Mouse (Mus musculus) liver, embryonic 13.5 days (tissue): ENCODE data around the gene Pkn2. TPM values are rescaled to one million over a fixed set of nuclear protein-coding genes. Genes with fewer than 3 reads are reported as not detected.

Experiments used
- ATAC-seq: fragments of 200-750 bp; cut with Nextera tagmentation; 2 replicates; pipeline ENCODE4 v1.8.0; 2017; ENCODE audit warnings: low read depth, mild to moderate bottlenecking, moderate number of reproducible peaks, moderate library complexity
- DNase-seq: peaks from one replicate; pipeline ENCODE4 v3.0.0; 2022
- H3K27ac ChIP-seq: fragments of 300-500 bp; sonication (generic); 2 replicates; pipeline ENCODE4 v1.5.1; 2015; ENCODE audit warnings: moderate library complexity, mild to moderate bottlenecking, inconsistent platforms
- H3K27me3 ChIP-seq: fragments of 300-500 bp; sonication (generic); 2 replicates; pipeline ENCODE4 v1.6.1; 2015; ENCODE audit warnings: mild to moderate bottlenecking, inconsistent platforms
- H3K36me3 ChIP-seq: fragments of 300-500 bp; sonication (generic); 2 replicates; pipeline ENCODE4 v1.6.1; 2015; ENCODE audit warnings: mild to moderate bottlenecking, inconsistent platforms
- H3K4me1 ChIP-seq: fragments of 300-500 bp; sonication (generic); replicated peaks from 2 replicates; pipeline ENCODE4 v1.6.1; 2015; ENCODE audit warnings: inconsistent platforms
- H3K4me2 ChIP-seq: fragments of 300-500 bp; sonication (generic); 2 replicates; pipeline ENCODE4 v1.6.1; 2015; ENCODE audit warnings: inconsistent platforms, mild to moderate bottlenecking, moderate library complexity
- H3K4me3 ChIP-seq: fragments of 300-500 bp; sonication (generic); replicated peaks from 2 replicates; pipeline ENCODE4 v1.5.1; 2015; ENCODE audit warnings: mild to moderate bottlenecking, inconsistent platforms
- H3K9ac ChIP-seq: fragments of 300-500 bp; sonication (generic); 2 replicates; pipeline ENCODE4 v1.6.1; 2015; ENCODE audit warnings: mild to moderate bottlenecking, inconsistent platforms
- H3K9me3 ChIP-seq: fragments of 300-500 bp; sonication (generic); replicated peaks from 2 replicates; pipeline ENCODE4 v1.6.1; 2016; ENCODE audit warnings: inconsistent platforms
- WGBS: fragments of 180-500 bp; shearing (Covaris S2); methylation state at CpG from one replicate; pipeline ENCODE4 v1.1.7; 2015; ENCODE audit not compliant: insufficient replicate concordance; 5-methylcytosine and 5-hydroxymethylcytosine counted together
- polyA plus RNA-seq: library from polyadenylated mRNA; unstranded; fragments of >200 nt; fragmentation: Nextera tagmentation; extraction: Ambion mirVana; gene quantifications from 2 replicates; pipeline ENCODE4 v1.2.1, GENCODE M21; 2015

The Pkn2 gene
- polyA plus RNA-seq = 34.9 and 37.3 TPM in 2 replicates

DNA sequence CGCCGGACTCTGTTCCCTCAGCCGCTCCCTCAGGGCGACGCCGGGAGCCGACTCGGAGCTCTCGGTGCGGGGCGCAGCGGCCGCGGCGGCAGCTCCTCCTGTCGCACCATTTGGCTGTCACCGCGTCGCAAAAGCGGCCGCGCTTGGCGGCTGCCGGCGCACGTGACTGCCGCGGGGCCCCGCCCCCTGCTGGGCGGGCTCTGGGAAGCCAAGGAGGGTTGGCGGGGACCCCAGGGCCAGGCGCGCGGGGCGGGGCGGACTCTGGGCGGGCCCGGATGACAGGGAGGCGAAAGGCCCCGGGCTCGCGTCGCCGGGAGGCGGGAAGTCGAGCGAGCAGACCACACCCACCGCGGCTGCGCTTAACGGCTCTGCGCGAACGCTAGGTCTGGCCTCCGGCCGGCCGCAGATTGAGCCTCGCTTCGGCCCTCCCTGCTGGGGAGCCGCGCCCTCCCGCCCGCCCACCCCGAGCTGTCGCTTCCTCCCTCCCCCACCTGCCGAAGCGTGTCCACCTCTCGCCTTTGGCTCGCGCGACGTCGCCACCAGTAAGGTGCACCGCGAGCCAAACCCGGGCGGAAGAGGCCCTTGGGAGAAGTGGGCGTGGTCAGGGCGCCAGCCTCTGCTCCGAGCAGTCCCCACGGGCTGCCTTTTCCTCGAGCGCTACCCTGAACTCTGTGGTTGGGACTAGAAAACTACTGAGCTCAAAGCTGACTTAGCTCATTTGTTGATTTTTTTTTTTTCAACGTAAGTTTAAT, at the start of gene Pkn2:
Gene Pkn2, minus strand, starts transcription at position 133 of the 752 bp plus-strand sequence.
- WGBS = under 1% methylated on average over 80 of the region's 84 CpGs
- 0 out of 2 replicates have a peak, but pooled peaks cover 4% of the 10 kb centered on the region for H3K36me3 ChIP-seq
- H3K9me3 ChIP-seq = no peaks in the 10 kb centered on the region
- H3K9ac ChIP-seq = peak within 1 kb of the TSS; percentile 100
- peak within 1 kb of the TSS; percentile 100 for H3K27ac ChIP-seq
- H3K4me1 ChIP-seq = peaks cover 47% of the 10 kb centered on the region
- DNase-seq (peak; percentile 99), ATAC-seq (peak; percentile 94)
- H3K27me3 ChIP-seq = no peaks in the 10 kb centered on the region
- H3K4me3 ChIP-seq = peak within 1 kb of the TSS; percentile 100
- peak within 1 kb of the TSS; percentile 77 for H3K4me2 ChIP-seq

DNA sequence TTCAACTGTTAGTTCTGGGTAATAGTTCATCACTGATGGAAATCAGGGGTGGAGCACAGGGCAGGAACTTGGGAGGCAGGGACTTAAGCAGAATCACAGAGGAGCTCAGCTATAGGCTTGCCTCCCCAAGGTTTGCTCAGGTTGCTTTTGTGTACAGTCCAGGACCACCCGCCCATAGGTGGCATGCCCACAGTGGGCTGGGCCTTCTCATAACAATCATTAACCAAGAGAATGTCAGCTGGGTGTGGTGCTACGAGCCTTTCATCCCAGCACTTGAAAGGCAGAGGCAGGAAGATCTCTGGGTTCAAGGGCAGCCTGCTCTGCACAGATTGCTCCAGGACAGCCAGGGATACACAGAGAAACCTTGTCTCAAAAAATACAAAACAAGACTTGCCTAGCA, 48.1 kb upstream of the Pkn2 start:
- no peaks in the 10 kb centered on the region for H3K27me3 ChIP-seq
- no peak overlapping the region for H3K4me2 ChIP-seq
- H3K4me3 ChIP-seq = no peak overlapping the region
- H3K9me3 ChIP-seq = no peaks in the 10 kb centered on the region
- no peak overlapping the region for H3K27ac ChIP-seq
- ATAC-seq = no peak
- no peaks in the 10 kb centered on the region for H3K4me1 ChIP-seq
- WGBS = 48% methylated on average over 2 of the region's 2 CpGs
- H3K9ac ChIP-seq = no peak overlapping the region
- DNase-seq = no peak
- no peaks in the 10 kb centered on the region for H3K36me3 ChIP-seq

DNA sequence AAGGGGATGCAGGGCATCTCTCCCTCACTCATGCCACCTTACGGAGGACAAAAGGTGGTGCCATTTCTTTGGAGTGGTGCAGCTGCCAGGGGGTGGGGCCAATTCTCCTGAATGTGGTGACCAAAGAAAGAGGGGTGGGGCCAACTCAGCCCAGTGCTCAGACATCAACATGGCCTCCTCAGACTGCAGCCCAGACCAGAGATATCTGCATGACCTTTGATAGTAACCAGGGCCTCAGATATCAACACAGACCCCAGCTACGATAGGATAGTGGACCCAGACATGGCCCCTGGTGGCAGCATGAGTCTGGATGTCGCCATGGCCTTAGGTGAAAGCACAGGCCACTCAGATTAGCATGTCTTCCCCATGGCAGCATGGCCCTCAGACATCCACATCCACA, 45.5 kb upstream of the Pkn2 start:
- no peaks in the 10 kb centered on the region for H3K36me3 ChIP-seq
- no peak for ATAC-seq
- H3K4me1 ChIP-seq = peaks cover 7% of the 10 kb centered on the region
- no peak overlapping the region for H3K4me3 ChIP-seq
- H3K9ac ChIP-seq = no peak overlapping the region
- H3K27me3 ChIP-seq = no peaks in the 10 kb centered on the region
- WGBS = 76% methylated on average over 3 of the region's 3 CpGs
- no peaks in the 10 kb centered on the region for H3K9me3 ChIP-seq
- no peak overlapping the region for H3K27ac ChIP-seq
- H3K4me2 ChIP-seq = no peak overlapping the region
- no peak for DNase-seq

DNA sequence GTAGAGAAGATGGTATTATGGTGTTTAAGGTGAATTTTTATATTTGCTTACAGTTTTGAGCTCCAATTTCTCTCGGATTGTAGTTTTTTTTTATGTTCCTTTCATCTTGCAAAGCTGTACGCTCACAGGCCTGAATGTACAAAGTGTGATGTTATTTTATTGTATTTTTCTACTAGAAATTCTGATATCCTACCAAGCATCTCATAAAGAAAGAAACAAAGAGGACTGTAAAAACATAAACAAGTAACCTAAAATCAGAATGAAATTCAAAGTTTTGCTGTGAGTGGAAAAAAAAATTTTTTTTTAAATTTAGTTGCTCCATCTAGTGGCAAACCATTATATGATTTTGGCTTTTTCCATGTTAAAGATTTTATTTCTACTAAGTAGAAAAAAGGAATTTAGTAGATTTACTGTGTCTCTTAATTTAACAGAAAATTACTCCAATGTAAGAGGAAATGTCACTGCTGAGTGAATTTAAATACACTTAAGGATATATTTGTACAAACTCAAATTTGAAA, 43.1 kb upstream of the Pkn2 start:
- Histone ChIP-seq H3K4me2 (no peak overlapping the region), H3K9ac (no peak overlapping the region), H3K36me3 (no peaks in the 10 kb centered on the region), H3K4me3 (no peak overlapping the region), H3K27ac (no peak overlapping the region), H3K27me3 (no peaks in the 10 kb centered on the region), H3K4me1 (peaks cover 7% of the 10 kb centered on the region), H3K9me3 (no peaks in the 10 kb centered on the region)
- no peak for DNase-seq
- no peak for ATAC-seq
- 62% methylated on average over 2 of the region's 2 CpGs for WGBS

DNA sequence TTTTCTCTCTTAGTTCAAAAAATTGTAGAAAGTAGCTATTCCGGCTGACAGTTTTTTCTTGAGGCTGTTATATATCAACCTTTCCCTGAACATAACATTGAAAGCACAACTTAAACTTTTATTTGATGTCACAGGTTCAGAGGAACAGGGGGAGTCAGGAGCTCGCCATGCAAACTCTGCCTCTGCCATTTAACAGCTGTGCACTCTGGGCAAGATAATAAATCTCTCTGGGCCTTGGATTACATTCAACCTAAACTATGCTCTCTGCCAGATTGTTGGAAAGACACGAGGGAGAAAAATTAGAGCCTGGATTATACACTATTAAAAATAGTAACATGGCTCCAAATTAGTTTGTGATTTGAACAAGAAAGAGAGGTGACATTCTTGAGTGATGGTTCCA, 37.3 kb upstream of the Pkn2 start:
- ATAC-seq = no peak
- Histone ChIP-seq H3K4me1 (peaks cover 4% of the 10 kb centered on the region; the same call in 1 of the 2 replicates), H3K4me3 (no peak overlapping the region), H3K27me3 (no peaks in the 10 kb centered on the region), H3K4me2 (no peak overlapping the region), H3K27ac (no peak overlapping the region), H3K9ac (no peak overlapping the region), H3K36me3 (no peaks in the 10 kb centered on the region), H3K9me3 (no peaks in the 10 kb centered on the region)
- WGBS = 57% methylated on average over 3 of the region's 3 CpGs
- no peak for DNase-seq

DNA sequence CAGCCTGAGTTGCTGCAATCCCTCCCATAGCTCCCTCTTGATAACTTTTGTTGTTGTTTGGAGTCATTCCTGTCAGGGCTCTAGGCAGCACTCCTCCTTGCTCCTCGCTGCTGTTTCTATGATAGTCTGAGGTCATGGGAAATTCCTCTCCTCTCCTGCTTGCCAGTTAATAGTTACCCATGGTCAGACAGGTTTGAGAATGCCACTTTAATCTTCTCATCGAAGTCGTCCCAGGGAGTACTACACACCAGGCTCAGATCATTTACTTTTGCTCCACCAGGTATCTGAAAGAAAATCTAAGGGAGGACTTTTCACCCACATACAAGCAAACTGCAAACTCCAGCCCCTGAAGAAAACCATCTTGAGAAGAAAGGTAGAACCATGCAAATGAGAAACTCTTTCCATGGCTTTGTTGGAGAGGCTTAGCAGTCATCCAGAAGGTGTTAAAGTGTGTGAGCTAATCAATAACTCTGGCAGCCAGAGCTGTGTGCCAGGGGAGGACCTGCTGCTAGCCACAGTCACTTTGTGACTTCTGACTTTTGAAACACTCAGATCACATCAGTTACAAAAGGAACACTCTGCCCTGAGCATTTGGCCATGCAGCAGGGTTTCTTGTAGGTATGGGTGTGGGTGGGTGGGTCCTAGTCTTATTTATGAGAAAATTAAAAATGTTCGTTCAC, 36.1 kb upstream of the Pkn2 start:
- no peak overlapping the region for H3K4me2 ChIP-seq
- H3K9ac ChIP-seq = no peak overlapping the region
- no peak for ATAC-seq
- no peaks in the 10 kb centered on the region for H3K9me3 ChIP-seq
- no peak for DNase-seq
- H3K27me3 ChIP-seq = no peaks in the 10 kb centered on the region
- H3K4me1 ChIP-seq = peaks cover 4% of the 10 kb centered on the region; the same call in 1 of the 2 replicates
- H3K4me3 ChIP-seq = no peak overlapping the region
- H3K36me3 ChIP-seq = no peaks in the 10 kb centered on the region
- H3K27ac ChIP-seq = no peak overlapping the region
- WGBS = 56% methylated on average over 4 of the region's 4 CpGs

DNA sequence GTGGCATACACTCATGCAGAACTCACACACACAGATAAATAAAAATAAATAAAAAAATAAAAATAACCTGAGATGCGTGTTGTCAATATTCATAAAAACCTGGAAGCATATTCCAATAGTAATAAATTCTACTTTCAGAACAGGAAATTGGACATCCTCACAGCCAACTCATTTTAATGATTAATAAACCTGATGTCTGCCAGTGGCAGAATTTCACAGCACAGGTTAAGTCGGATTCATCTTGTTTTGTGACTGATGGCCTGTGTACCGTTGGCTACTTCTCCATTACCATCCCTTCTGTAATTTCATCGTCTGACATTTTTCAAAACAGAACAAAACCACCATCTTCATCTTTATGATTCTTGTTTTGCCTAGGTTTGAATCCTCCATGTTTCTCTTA, 35.4 kb upstream of the Pkn2 start:
- Histone ChIP-seq H3K4me1 (no peaks in the 10 kb centered on the region), H3K27me3 (no peaks in the 10 kb centered on the region), H3K27ac (no peak overlapping the region), H3K9ac (no peak overlapping the region), H3K4me3 (no peak overlapping the region), H3K9me3 (no peaks in the 10 kb centered on the region), H3K4me2 (no peak overlapping the region), H3K36me3 (no peaks in the 10 kb centered on the region)
- DNase-seq (no peak), ATAC-seq (no peak)
- WGBS = 72% methylated on average over 4 of the region's 4 CpGs

DNA sequence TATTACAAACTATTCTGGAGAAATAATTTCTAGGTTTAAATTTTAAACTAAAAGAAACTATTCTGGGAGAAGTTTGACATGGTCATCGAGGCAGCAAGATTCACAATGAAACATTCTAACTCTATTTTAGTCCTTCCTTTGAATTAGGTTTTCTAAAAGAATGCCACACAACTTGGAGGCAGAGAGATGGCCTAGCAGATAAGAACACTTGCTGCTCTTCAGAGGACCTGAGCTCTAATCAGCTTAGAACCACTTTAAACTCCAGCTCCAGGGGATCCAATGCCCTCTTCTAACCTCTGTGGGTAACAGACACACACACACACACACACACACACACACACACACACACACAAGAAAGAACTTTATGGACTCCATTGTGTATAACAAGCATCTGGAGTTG, 31.5 kb upstream of the Pkn2 start:
- ATAC-seq = no peak
- no peak overlapping the region for H3K9ac ChIP-seq
- no peak overlapping the region for H3K4me2 ChIP-seq
- H3K36me3 ChIP-seq = no peaks in the 10 kb centered on the region
- no peaks in the 10 kb centered on the region for H3K4me1 ChIP-seq
- no peak overlapping the region for H3K4me3 ChIP-seq
- no peaks in the 10 kb centered on the region for H3K9me3 ChIP-seq
- no peak overlapping the region for H3K27ac ChIP-seq
- no peak for DNase-seq
- 34% methylated on average over 1 of the region's 1 CpGs for WGBS
- H3K27me3 ChIP-seq = no peaks in the 10 kb centered on the region

DNA sequence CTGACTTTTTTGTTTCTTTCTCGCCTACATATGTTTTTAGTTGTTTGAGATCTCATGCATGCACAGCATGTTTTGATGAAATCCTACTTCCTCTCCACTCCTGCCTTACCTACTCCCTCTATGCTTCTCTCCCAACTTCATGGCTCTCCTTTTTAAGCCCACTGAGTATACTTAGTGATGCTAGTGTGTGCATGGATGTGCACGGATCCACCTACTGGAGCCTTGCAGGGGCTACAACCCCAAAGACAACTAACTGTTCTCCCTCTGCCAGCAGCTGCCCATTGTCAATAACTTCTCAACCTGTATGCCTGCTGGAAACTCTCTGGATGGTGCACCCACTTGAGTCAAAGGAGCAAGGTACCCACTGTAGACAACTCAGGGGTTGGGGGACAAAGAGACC, 17.9 kb upstream of the Pkn2 start:
- 76% methylated on average over 2 of the region's 2 CpGs for WGBS
- H3K27me3 ChIP-seq = no peaks in the 10 kb centered on the region
- DNase-seq (no peak), ATAC-seq (no peak)
- no peaks in the 10 kb centered on the region for H3K9me3 ChIP-seq
- H3K4me1 ChIP-seq = peaks cover 8% of the 10 kb centered on the region
- H3K27ac ChIP-seq = no peak overlapping the region
- no peak overlapping the region for H3K4me2 ChIP-seq
- no peaks in the 10 kb centered on the region for H3K36me3 ChIP-seq
- H3K9ac ChIP-seq = no peak overlapping the region
- H3K4me3 ChIP-seq = no peak overlapping the region

DNA sequence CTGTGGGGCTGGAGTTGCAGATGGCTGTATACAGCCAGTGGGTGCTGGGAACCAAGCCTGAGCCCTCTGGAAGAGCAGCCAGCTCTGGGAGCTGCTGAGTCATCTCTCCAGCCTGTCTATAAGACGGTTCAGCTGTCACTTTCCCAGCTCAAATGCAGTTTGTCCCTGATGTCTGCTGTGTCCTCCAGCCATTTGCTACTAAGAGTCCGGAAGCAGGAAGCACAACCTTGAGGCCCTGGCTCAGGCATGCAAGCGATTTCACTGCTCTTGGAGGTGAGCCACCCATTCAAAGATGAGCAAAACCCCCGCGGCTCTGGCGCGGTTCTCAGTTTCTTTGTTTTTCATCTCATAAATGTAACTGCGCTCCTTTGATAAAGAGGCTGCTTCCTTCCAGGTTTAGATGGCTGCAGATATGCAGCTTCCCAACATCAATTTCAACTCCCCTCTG, 17.2 kb upstream of the Pkn2 start:
- H3K4me3 ChIP-seq = no peak overlapping the region; the same call in 1 of the 2 replicates
- WGBS = 33% methylated on average over 8 of the region's 8 CpGs
- ATAC-seq (peak; percentile 67), DNase-seq (no peak)
- H3K4me2 ChIP-seq = peak overlapping the region; percentile 42
- H3K36me3 ChIP-seq = no peaks in the 10 kb centered on the region
- H3K4me1 ChIP-seq = peaks cover 8% of the 10 kb centered on the region
- no peaks in the 10 kb centered on the region for H3K27me3 ChIP-seq
- H3K9me3 ChIP-seq = no peaks in the 10 kb centered on the region
- 0 out of 2 replicates have a peak overlapping the region, but pooled peaks have one; percentile 2 for H3K27ac ChIP-seq
- H3K9ac ChIP-seq = 0 out of 2 replicates have a peak overlapping the region, but pooled peaks have one; percentile 5

DNA sequence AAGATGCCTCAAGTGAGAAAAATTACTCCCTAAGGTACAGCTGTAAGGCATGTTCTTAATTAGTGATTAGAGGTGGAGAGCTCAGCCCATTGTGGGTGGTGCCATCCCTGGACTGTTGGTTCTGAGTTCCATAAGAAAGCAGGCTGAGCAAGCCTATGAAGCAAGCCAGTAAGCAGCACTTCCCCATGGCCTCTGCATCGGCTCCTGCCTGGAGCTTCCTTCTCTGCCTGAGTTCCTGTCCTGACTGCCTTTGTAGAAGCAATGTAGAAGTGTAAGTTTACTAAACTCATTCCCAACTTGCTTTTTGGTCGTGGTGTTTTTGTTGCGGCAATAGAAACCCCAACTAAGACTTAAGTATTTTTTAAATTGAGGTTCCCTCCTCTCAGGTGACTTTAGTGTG, 8.6 kb upstream of the Pkn2 start:
- H3K4me3 ChIP-seq = no peak overlapping the region
- no peak overlapping the region for H3K27ac ChIP-seq
- no peaks in the 10 kb centered on the region for H3K36me3 ChIP-seq
- ATAC-seq = no peak
- no peaks in the 10 kb centered on the region for H3K9me3 ChIP-seq
- 64% methylated on average over 3 of the region's 3 CpGs for WGBS
- H3K9ac ChIP-seq = no peak overlapping the region
- H3K4me1 ChIP-seq = peaks cover 20% of the 10 kb centered on the region
- no peaks in the 10 kb centered on the region for H3K27me3 ChIP-seq
- no peak for DNase-seq
- H3K4me2 ChIP-seq = no peak overlapping the region
